Mouse (Mus musculus): ENCODE measurements around the gene Sult1b1. TPM values are rescaled to one million over a fixed set of nuclear protein-coding genes. Genes with fewer than 3 reads are reported as not detected.

The Sult1b1 gene
- total RNA-seq, 1 experiment from 2014 or later, result not detected

Other genes with a start within 250 kb of the Sult1b1 start
- 0.86 TPM in 1 of 2 replicates, not detected in the other for gene Ugt2a3, start 201.0 kb downstream of the Sult1b1 start, total RNA-seq (2021)
- not detected in 2 replicates for gene Ugt2b38, start 114.0 kb downstream of the Sult1b1 start, total RNA-seq (2021)
- gene Ugt2a2, start 55.9 kb downstream of the Sult1b1 start, total RNA-seq (2021), result not detected in 2 replicates
- gene Gm43638, start 51.4 kb downstream of the Sult1b1 start, total RNA-seq (2021), result not detected in 2 replicates
- gene Ugt2a1, start 47.3 kb downstream of the Sult1b1 start, total RNA-seq (2021), result not detected in 2 replicates
- gene Sult1d1, start 30.8 kb upstream of the Sult1b1 start, total RNA-seq (2021), result 0.76 TPM in 1 of 2 replicates, not detected in the other
- 0.24 TPM in 1 of 2 replicates, not detected in the other for gene Sult1e1, start 53.4 kb upstream of the Sult1b1 start, total RNA-seq (2021)
- not detected in 2 replicates for gene Csn1s1, start 128.0 kb upstream of the Sult1b1 start, total RNA-seq (2021)
- not detected in 2 replicates for gene Csn2, start 161.4 kb upstream of the Sult1b1 start, total RNA-seq (2021)
- gene Csn1s2a, start 236.4 kb upstream of the Sult1b1 start, total RNA-seq (2021), result not detected in 2 replicates

Measured in adrenal gland, postnatal 25 days (tissue).